Mouse (Mus musculus): Measurements from ENCODE around the gene Scd1.

The Scd1 gene

DNA sequence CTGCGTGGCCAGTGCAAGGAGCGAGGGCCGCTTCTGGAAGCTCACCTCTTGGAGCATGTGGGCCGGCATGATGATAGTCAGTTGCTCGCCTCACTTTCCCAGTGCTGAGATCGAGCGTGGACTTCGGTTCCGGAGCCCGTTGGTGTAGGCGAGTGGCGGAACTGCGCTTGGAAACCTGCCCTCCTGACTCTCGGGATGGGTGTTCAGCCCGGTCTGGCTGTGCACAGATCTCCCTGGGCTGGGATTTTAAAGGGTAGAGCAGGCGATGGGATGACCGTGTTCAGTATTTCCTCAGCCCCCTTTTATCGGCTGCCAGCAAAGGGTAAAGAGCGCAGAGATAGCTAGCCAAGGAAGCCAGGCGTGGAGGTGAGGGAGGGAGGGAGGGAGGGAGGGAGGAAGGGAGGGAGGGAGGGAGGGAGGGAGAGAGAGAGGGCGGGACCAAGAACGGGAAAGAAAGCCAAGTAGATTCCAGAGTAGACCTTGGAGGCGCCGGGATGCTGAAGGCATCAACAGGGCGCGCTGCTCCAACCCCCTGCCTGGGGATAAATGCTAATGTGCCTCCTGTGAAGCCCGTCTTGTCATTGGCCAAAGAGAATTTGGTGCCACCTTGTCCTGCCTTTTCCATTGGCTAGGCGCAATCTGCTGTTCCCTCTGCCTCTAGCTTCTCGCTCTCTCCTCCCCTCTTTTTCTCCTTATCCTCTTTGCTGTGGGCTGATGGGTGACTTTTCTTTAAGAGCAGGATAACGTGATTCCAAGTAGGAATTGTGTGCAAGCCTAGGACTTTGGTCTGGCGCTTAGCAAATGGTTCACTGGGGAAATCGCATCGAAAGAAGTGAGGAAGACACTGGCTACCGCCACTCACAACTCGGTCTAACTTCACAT lies at the start of gene Scd1:
Scd1 (minus strand) TSS at position 539 of the 882 bp plus-strand sequence.
- DNase-seq, result peak; percentile 59 to 60

- peak; percentile 35 to 63 for DNase-seq
Observed at GRCm38 (mm10) chr19:44455356-44455755, 47.7 kb upstream of the Scd1 start.

- DNase-seq, result no peak
Observed at GRCm38 (mm10) chr19:44454862-44455261, 47.2 kb upstream of the Scd1 start.

GRCm38 (mm10) chr19:44447927-44448326 lies 40.2 kb upstream of the Scd1 start:
- DNase-seq, result no peak

DNA sequence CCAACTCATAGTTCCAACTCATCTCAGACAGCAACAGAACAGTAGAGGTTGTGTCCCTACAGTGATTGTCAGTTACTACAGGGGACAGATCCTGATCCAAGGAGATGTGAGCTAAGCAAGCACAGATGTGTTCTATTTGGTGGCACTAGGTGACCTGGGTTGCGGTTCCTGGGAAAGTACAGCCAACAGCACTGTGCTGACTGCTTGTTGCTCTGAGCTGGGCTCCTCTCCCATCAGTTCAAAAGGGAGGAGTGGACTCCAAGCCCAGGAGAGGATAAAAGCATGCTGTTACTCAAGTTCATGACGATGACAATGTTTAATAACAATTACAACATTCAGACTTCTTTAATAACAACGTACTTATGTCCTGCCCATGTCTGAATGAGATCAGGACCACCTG lies 38.1 kb upstream of the Scd1 start:
- no peak for DNase-seq

DNA sequence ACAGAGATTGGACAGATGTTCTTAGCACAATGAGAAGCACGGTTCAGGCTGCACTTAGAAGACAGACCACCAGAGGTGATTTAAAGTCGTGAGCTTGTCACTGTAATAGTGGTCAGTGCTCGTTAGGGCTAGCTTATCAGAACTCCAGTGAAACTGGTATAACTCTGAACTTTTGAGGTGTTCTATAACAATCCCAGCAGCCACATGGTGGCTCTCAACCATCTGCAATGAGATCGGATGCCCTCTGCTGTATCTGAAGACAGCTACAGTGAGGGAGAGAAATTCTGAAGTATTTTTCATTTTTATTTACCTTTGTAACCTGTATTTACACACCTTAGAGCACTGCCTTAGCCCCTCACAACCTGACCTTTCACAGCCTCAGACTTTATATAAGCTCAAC lies 31.6 kb upstream of the Scd1 start:
- no peak for DNase-seq

DNA sequence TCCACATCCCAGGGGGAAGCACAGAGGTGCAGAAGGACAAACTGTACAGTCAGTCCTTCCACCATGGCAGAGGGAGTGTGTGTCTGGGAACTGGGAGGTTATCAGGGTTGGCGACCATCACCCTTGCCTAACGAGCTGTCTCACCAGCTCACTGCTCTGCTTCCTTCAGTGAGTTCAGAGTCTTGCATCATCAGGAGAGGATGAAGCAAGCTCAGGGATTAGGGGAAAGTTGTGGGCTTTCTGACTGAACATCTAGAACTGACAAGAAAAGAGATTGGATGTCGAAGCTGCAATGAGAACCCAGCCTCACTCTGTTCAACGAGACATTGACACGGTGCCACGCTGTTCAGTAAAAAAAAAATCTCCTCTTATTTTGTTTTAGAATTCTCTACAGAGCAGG lies 30.3 kb upstream of the Scd1 start:
- DNase-seq, result no peak

DNA sequence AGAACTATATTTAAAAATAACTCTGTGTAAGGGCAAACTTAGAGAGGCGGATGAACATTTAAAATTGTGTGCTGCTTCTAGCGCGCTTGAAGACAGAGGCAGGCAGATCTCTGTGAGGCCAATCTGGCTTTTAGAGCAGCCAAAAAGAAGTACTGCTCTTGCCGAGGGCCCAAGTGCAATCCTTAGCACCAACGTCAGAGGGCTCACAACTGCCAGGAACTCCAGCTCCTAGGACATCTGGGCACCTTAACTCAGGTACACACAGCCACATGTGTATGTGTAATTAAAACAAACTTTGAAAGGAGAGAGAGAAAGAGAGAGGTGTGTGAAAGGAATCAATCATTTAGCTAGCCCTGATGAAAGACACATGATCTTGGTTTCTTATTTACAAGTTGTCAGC lies 24.4 kb upstream of the Scd1 start:
- peak in 1 of 2 experiments; percentile 27 for DNase-seq

GRCm38 (mm10) chr19:44427721-44428120 lies 20.0 kb upstream of the Scd1 start:
- DNase-seq, result no peak

DNA sequence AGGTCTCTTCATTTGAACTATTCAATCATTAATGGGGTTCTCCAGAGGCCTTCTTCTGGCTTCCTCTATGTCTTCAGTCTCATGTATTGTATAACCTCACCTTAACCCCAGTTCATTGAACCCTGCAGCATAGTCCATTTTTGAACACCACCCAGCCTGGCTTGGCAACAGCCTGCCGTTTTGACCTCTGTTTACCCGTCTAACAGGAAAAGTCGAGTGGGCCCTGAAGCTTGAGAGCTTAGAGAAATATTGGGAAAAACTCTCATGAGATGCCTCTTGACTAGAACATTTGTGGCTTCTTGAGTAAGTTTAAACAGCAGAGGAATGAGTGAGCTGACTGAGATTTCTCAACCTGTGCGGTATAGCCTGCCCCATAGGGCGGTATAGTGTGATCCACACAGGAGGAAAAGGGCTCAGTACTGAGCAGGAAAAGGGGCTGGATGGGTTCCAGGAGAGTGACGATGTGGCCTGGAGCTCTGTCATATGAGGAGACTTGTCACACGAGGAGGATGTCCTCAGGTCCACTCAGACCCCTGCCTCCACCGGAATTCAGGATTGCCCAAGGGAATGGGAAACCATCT lies 14.5 kb upstream of the Scd1 start:
- DNase-seq, result peak; percentile 76 to 88

DNA sequence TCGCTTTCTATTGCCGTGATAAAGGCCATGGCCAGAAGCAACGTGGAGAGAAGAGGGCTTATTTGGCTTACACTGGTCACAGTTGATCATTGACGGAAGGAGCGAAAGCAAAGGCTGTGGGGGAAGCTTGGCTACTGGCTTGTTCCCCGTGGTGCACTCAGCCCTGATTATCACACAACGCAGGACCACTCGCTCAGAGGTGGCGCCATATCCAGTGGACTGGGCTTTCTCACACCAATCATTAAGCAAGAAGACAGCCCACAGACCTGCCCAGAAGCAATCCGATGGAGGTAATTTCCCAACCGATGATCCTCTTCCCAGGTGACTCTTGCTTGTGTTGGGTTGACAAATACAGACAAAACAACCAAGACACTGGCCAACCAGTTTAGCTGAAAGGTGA lies 11.9 kb upstream of the Scd1 start:
- no peak for DNase-seq

DNA sequence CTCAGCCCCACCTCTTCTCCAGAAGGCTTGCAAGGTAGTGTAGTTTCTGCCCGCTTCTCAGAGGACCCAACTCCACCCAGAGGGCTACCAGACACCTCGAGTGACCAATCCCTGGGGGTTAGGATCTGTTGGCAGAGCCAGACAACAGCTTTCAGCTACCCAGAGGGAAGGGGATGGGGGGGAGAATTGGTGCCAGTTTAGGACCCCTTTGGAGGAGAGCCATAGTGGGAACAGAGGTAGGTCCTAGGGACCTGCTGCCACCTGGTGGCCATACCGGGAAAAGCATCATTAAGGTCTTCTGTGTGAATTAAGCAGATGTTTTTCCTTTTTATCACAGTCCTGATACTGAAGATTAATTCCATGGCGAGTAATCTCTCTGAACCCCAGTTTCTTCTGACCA lies 11.3 kb upstream of the Scd1 start:
- peak in 1 of 2 experiments; percentile 80 for DNase-seq

DNA sequence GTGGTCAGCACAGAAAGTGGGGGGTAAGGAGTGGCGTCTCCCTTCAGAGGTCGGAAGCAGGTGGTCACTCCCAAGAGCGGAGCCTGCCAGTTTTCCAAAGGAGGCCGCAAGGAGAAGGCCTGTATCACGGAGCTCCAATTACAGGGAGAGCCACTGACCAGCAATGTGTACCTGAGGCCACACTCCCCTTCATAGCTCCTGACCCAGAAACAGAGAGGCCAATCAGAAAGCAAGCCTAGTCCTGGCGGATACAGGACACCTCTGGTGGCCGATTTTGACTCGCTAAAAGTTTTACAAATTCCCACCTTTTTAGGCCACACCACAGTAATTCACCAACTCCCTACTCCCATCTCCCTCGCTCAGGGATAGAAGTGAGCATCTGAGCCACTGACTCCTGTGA lies 10.9 kb upstream of the Scd1 start:
- no peak for DNase-seq

GRCm38 (mm10) chr19:44418061-44418460 lies 10.4 kb upstream of the Scd1 start:
- peak in 1 of 2 experiments; percentile 32 for DNase-seq

GRCm38 (mm10) chr19:44417448-44417847 lies 9.8 kb upstream of the Scd1 start:
- no peak for DNase-seq

DNA sequence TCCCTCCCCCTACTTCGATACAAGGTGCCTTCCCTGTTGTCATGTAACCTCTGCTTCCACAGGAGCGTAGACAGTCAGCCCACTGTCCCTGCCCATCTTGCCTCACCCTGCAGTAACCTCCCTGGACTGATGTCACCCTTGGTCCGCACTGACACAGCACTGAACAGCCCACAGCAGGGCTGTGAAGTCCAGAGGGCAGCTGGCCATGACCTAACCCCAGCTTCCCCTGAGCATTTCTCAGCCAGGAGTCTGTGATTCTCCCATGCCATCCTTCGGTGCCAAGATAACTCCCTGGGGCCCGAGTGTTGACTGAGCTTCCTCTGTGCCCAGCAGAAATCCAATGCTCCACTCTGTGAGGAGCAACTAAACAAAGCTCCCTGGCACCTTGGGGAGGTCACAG lies 8.6 kb upstream of the Scd1 start:
- peak; percentile 29 to 56 for DNase-seq

GRCm38 (mm10) chr19:44415464-44415863 lies 7.8 kb upstream of the Scd1 start:
- DNase-seq, result no peak

GRCm38 (mm10) chr19:44410269-44410992 lies 2.8 kb upstream of the Scd1 start:
- no peak for DNase-seq

DNA sequence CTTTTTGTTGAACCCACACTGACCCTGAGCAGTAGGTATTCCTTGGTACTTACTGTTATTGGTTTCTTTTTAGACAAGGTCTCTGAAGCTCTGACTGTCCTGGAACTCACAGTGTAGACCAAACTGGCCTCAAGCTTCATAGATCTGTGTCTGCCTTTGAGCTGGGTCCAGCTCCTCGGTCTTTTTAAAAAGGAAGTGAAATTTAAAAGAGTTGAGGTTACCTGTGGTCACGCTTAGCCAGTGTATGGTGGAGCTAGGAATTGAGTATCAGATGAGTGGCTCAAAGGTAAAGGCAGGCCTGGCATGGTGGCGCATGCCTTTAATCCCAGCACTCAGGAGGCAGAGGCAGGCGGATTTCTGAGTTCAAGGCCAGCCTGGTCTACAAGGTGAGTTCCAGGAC lies 916 bp upstream of the Scd1 start:
- no peak for DNase-seq

DNA sequence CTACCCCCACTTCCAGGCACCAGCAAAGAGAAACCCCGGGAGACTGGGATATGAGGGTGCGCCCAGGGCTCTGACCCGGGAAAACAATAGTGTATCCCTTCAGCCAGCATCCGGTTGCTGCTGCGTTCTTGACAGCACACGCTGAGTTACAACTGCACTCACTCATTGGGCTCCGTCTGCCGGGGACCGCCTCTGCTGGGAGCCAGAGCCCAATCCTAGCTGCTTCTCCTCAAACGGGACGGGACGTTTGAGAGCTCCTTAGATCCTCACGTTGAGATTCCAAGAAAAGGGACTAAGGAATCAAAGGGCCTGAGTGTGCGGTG lies 505 bp upstream of the Scd1 start:
- DNase-seq, result peak; percentile 50 to 55

GRCm38 (mm10) chr19:44403546-44403945 lies 4.1 kb downstream of the Scd1 start:
- DNase-seq, result no peak

DNA sequence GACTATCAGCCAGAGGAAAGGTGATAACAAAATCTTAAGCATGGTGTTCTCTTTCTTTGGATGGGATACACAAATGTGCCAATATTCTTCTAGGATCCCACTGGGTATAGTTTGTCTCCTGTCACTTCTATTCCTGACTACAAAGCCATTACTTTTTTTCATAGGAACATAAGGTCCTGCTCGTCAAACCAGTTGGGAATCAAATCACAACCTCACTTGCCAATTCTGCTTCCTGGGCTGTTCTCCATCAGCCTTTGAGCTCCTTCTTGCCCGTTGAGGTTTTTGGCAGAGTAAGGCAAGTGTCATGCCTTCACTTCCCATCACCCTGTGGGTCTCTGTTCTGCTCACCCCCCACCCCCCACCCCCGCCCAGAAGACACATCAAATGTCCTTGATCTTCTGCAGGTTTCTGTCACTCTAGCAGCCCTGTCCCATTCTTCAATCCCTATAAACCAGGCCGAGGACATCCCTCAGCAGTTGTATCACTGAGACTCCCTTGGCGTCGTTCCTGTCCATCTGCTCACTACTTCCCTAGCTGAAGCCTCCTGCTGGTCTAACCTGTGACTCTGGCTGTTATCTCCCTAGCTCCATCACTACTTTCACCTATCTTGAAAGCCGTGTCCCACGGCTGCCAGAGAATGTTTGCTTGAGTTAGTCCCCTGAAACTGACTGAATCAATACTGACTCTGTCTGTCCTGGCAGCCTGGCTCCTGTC lies 7.0 kb downstream of the Scd1 start:
- DNase-seq, result no peak

- no peak for DNase-seq
Observed at GRCm38 (mm10) chr19:44400076-44400475, 7.6 kb downstream of the Scd1 start.

All from kidney, adult 8-10 months (tissue).